Mouse (Mus musculus) embryonic stem cell, embryonic (primary cell): ENCODE data around the gene Ssh2.

Experiments used
- CTCF ChIA-PET, 4 experiments: fragments of 300-600 bp in 2 of 4; fragments of 350-600 bp in 2 of 4; sonication (Branson Sonifier 250); formaldehyde crosslinking; loops; one replicate each; lab custom pipeline; 2022; ENCODE audit warnings: inconsistent platforms in 2 of 4; lab: Charles Lee
- POLR2A ChIA-PET, 4 experiments: fragments of 300-600 bp in 2 of 4; fragments of 350-600 bp in 2 of 4; sonication (Branson Sonifier 250); formaldehyde crosslinking; loops; one replicate each; lab custom pipeline; 2022; ENCODE audit warnings: antibody characterized with exemption in 4 of 4, inconsistent platforms in 1 of 4; lab: Charles Lee

Gene Ssh2

GRCm38 (mm10) chr11:77486798-77487197, 270.7 kb downstream of the Ssh2 start:
- POLR2A ChIA-PET = interaction anchor here in 2 of 4 experiments (1.0 to 1.7 kb wide), 4 partner anchors 16 to 31 kb away, joined by 3 to 4 read pairs (median 3); partner anchors contain the start of gene Trp53i13 (in 1 of the 2)
- CTCF ChIA-PET = interaction anchor here (0.6 to 1.3 kb wide), 4 partner anchors 10 to 19 kb away, joined by 3 to 11 read pairs (median 3); no protein-coding TSS in a partner anchor

DNA sequence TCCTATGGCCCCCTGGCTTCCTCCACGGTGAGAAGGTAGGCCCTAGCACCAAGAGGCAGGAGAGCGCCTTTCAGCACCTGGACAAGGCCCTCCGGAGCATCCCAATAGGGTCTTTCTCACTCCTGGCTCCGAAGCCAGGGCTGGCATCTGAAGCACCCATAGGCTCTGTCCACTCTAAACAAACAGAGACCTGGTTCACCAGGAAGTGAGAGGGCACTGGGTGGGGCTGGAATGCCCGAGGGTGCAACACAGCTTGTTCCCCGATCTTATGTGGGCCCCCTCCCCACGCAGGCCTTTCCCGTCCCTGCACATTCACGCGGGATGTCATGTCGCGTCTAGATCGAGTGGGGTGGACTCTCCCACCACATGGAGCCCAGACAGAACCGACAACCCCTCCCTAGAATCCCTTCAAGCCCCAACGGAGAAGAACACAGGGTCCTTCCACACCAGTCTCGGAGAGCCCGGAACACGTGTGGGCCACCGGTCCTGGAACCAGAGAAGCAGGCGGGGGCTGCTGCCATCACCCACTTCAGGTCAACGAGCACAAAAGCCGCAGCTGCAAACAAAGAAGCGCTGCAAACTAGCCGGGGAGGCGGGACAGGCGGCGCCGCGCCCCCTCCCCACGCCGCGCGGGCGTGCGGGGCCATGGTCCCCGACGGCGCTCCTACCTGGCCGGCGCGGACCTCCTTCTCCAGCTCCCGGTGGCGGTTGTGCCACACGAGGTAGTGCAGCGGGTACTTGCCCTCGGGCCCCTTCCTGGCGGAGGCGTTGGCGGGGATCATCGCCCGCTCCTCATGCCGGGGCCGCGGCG, 272.9 kb downstream of the Ssh2 start:
- POLR2A ChIA-PET = interaction anchor here in 3 of 4 experiments (1.0 to 11.6 kb wide), 11 partner anchors 14 to 493 kb away, joined by 3 to 210 read pairs (median 5); partner anchors contain the start of genes Abhd15 (in 1 of the 3), Phf12 (in 1 of the 3), Taok1 (in 1 of the 3) and Trp53i13 (in 1 of the 3)
- CTCF ChIA-PET = interaction anchor here in 3 of 4 experiments (0.6 to 3.3 kb wide), 16 partner anchors 12 to 392 kb away, joined by 3 to 22 read pairs (median 5); no protein-coding TSS in a partner anchor

- ChIA-PET CTCF (interaction anchor here in 3 of 4 experiments (0.6 to 3.3 kb wide), 16 partner anchors 11 to 184 kb away, joined by 3 to 22 read pairs (median 4); no protein-coding TSS in a partner anchor), POLR2A (interaction anchor here in 3 of 4 experiments (0.6 to 11.6 kb wide), 14 partner anchors 11 to 561 kb away, joined by 3 to 210 read pairs (median 4); partner anchors contain the start of genes Abhd15 (in 1 of the 3), Phf12 (in 1 of the 3), Taok1 (in 1 of the 3) and Trp53i13 (in 1 of the 3))
Observed at GRCm38 (mm10) chr11:77489591-77490235, 273.6 kb downstream of the Ssh2 start, which contains the start of gene Ankrd13b. Ankrd13b (minus strand) TSS chr11:77489678.

- ChIA-PET CTCF (interaction anchor here in 3 of 4 experiments (0.5 to 3.3 kb wide), 13 partner anchors 10 to 101 kb away, joined by 3 to 22 read pairs (median 6); partner anchors contain the start of gene Abhd15 (in 1 of the 3)), POLR2A (interaction anchor here in 3 of 4 experiments (0.8 to 11.6 kb wide), 15 partner anchors 11 to 492 kb away, joined by 3 to 210 read pairs (median 5); partner anchors contain the start of genes Abhd15 (in 1 of the 3), Phf12 (in 1 of the 3), Taok1 (in 1 of the 3) and Trp53i13 (in 1 of the 3))
Observed at GRCm38 (mm10) chr11:77490451-77490850, 274.4 kb downstream of the Ssh2 start.

GRCm38 (mm10) chr11:77491123-77491501, 275.0 kb downstream of the Ssh2 start:
- POLR2A ChIA-PET = interaction anchor here in 2 of 4 experiments (0.8 to 11.6 kb wide), 17 partner anchors 10 to 491 kb away, joined by 3 to 210 read pairs (median 5); partner anchors contain the start of genes Abhd15 (in 1 of the 2), Taok1 (in 1 of the 2) and Trp53i13 (in 1 of the 2)
- CTCF ChIA-PET = interaction anchor here (0.6 to 3.3 kb wide), 25 partner anchors 10 to 332 kb away, joined by 3 to 22 read pairs (median 4); partner anchors contain the start of gene Abhd15 (in 1 of the 4)

- ChIA-PET POLR2A (interaction anchor here in 2 of 4 experiments (0.8 to 11.6 kb wide), 16 partner anchors 9 to 490 kb away, joined by 3 to 210 read pairs (median 5); partner anchors contain the start of genes Abhd15 (in 2 of the 2), Trp53i13 (in 2 of the 2) and Taok1 (in 1 of the 2)), CTCF (interaction anchor here (0.6 to 3.3 kb wide), 26 partner anchors 9 to 488 kb away, joined by 3 to 22 read pairs (median 4); partner anchors contain the start of gene Abhd15 (in 1 of the 4))
Observed at GRCm38 (mm10) chr11:77491502-77492291, 275.6 kb downstream of the Ssh2 start.

- ChIA-PET POLR2A (interaction anchor here in 3 of 4 experiments (0.6 to 11.6 kb wide), 17 partner anchors 8 to 489 kb away, joined by 3 to 210 read pairs (median 5); partner anchors contain the start of genes Abhd15 (in 3 of the 3), Trp53i13 (in 3 of the 3), Coro6 (in 1 of the 3) and Taok1 (in 1 of the 3)), CTCF (interaction anchor here (0.6 to 8.0 kb wide), 22 partner anchors 8 to 488 kb away, joined by 3 to 84 read pairs (median 4); partner anchors contain the start of gene Abhd15 (in 1 of the 4))
Observed at GRCm38 (mm10) chr11:77492311-77492871, 276.3 kb downstream of the Ssh2 start.

- ChIA-PET CTCF (interaction anchor here (0.6 to 8.0 kb wide), 12 partner anchors 9 to 137 kb away, joined by 3 to 84 read pairs (median 4); partner anchors contain the start of genes Abhd15 (in 1 of the 4) and Trp53i13 (in 1 of the 4)), POLR2A (interaction anchor here (0.6 to 11.6 kb wide), 17 partner anchors 8 to 691 kb away, joined by 3 to 210 read pairs (median 8); partner anchors contain the start of genes Abhd15 (in 3 of the 4), Trp53i13 (in 3 of the 4), Coro6 (in 1 of the 4) and Rpl23a (in 1 of the 4))
Observed at GRCm38 (mm10) chr11:77492911-77493332, 276.8 kb downstream of the Ssh2 start.

- ChIA-PET POLR2A (interaction anchor here (0.5 to 11.6 kb wide), 21 partner anchors 9 to 990 kb away, joined by 3 to 210 read pairs (median 5); partner anchors contain the start of genes Abhd15 (in 3 of the 4), Trp53i13 (in 3 of the 4), Taok1 (in 2 of the 4) and Coro6 (in 1 of the 4)), CTCF (interaction anchor here (0.6 to 8.0 kb wide), 18 partner anchors 8 to 304 kb away, joined by 3 to 84 read pairs (median 4); partner anchors contain the start of genes Abhd15 (in 1 of the 4) and Trp53i13 (in 1 of the 4))
Observed at GRCm38 (mm10) chr11:77493512-77494343, 277.6 kb downstream of the Ssh2 start, which contains the start of gene Git1. Git1 (plus strand) TSS chr11:77493562.

- CTCF ChIA-PET = interaction anchor here (0.6 to 8.0 kb wide), 12 partner anchors 8 to 303 kb away, joined by 3 to 84 read pairs (median 4); no protein-coding TSS in a partner anchor
- POLR2A ChIA-PET = interaction anchor here (0.8 to 11.6 kb wide), 19 partner anchors 9 to 270 kb away, joined by 3 to 210 read pairs (median 5); partner anchors contain the start of genes Abhd15 (in 2 of the 4), Taok1 (in 2 of the 4) and Trp53i13 (in 2 of the 4)
Observed at GRCm38 (mm10) chr11:77494344-77494676, 278.2 kb downstream of the Ssh2 start.

DNA sequence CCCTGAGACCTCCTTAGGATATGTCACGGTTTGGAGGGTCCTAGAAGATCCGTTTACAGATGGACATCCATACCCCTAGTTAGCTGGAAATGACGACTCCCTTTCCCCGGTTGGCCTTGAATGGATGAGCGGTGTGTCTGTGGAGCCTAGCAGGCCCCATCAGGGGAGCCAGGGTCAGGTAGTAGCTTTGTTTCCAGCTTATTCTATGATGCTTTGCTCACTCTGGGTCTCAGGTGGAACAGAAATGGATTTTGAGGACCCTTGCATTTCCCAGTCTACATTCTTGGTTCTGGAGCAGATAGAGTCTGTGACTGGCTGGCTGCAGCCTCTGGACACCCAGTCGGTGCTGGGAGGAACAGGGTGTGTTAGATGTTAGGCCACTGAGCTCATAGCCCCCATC, 278.7 kb downstream of the Ssh2 start:
- CTCF ChIA-PET = interaction anchor here (0.6 to 8.0 kb wide), 9 partner anchors 8 to 134 kb away, joined by 3 to 84 read pairs (median 3); no protein-coding TSS in a partner anchor
- POLR2A ChIA-PET = interaction anchor here (0.8 to 11.6 kb wide), 15 partner anchors 10 to 270 kb away, joined by 3 to 210 read pairs (median 5); partner anchors contain the start of genes Abhd15 (in 2 of the 4), Taok1 (in 2 of the 4) and Trp53i13 (in 2 of the 4)

DNA sequence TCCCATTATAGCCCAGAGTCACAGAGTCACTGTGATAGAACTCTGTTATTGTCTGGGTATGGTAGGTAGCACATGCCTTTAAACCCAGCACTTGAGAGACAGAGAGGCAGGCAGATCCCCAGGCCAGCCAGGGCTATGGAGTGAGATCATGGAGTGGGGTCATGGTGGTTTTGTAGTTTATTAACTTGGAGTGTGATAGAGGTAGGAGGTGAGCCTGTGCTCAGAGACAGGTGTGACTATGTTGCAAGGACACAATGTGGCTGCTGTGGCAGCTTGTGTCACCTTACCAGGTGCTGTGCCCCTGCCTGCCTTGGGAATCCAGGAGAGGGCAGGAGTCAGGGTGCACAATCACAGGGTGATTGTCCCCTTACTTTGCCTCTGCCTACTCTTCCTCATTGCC, 279.4 kb downstream of the Ssh2 start:
- ChIA-PET POLR2A (interaction anchor here (0.6 to 11.6 kb wide), 11 partner anchors 9 to 208 kb away, joined by 3 to 210 read pairs (median 8); partner anchors contain the start of genes Trp53i13 (in 2 of the 4), Abhd15 (in 1 of the 4), Gm10392 (in 1 of the 4) and Taok1 (in 1 of the 4)), CTCF (interaction anchor here (0.7 to 8.0 kb wide), 8 partner anchors 11 to 735 kb away, joined by 3 to 84 read pairs (median 8); no protein-coding TSS in a partner anchor)

- POLR2A ChIA-PET = interaction anchor here in 3 of 4 experiments (0.6 to 11.6 kb wide), 17 partner anchors 12 to 485 kb away, joined by 3 to 210 read pairs (median 3); partner anchors contain the start of genes Taok1 (in 3 of the 3), Abhd15 (in 1 of the 3) and Trp53i13 (in 1 of the 3)
- CTCF ChIA-PET = interaction anchor here (0.7 to 8.0 kb wide), 11 partner anchors 10 to 939 kb away, joined by 3 to 84 read pairs (median 6); partner anchors contain the start of gene Coro6 (in 1 of the 4)
Observed at GRCm38 (mm10) chr11:77497341-77497756, 281.3 kb downstream of the Ssh2 start.
